Mouse (Mus musculus) cerebellum, adult (tissue): ENCODE results near the gene Pcdh9.
A peak's percentile ranks its signal among the peaks of the same experiment; 100 is the strongest.

Source experiments
- ATAC-seq: cut with Nextera tagmentation; 2 replicates; pipeline ENCODE4 v1.9.2; 2017; ENCODE audit warnings: mild to moderate bottlenecking, moderate library complexity, mixed read lengths; ENCODE audit not compliant: insufficient number of reproducible peaks, low FRiP score, low TSS enrichment

The Pcdh9 gene

DNA sequence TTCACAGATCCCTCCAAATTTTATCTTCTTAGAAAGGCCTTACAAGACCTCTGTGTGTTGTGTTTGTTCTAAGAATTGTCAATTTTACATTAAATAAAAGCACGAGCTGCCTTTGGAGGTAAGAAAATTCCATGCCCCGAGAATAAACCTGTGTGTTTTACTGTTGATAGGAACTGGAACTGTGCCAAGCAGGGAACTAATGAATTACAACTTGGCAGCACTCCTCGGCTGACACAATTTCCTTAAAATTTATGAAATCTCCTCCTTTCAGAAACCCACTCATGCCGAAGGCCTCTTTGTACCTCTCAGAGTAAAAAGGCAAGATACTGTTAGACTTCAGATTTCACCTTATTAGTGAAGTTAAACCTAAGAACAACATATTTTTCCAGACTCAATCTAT lies 72.9 kb downstream of the Pcdh9 start:
- ATAC-seq, result no peak

GRCm38 (mm10) chr14:93794530-93794929 lies 95.9 kb downstream of the Pcdh9 start:
- peak; percentile 93 for ATAC-seq

GRCm38 (mm10) chr14:93786234-93786633 lies 104.2 kb downstream of the Pcdh9 start:
- peak; percentile 68; the same call in 1 of the 2 replicates for ATAC-seq

DNA sequence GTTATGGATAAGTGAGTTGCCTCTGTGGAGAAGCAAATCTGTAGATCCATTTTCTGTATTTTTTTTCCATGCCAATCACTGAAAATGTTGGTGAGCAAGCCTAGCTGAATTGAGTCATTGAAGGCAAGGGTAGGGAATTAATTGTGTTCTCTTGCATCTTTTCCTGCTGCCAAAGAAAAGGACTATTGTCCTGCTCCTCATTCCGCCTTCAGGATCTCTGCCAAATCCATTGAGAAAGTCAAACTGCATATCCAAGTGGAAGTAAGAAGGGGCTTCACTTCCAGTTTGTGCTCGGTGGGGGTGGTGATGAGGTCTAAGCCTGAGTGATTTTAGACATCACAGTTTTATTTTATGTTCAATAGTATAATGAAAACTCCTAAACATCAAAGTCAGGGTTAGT lies 105.4 kb downstream of the Pcdh9 start:
- no peak for ATAC-seq

- ATAC-seq, result no peak
Observed at GRCm38 (mm10) chr14:93762855-93763254, 127.6 kb downstream of the Pcdh9 start.

DNA sequence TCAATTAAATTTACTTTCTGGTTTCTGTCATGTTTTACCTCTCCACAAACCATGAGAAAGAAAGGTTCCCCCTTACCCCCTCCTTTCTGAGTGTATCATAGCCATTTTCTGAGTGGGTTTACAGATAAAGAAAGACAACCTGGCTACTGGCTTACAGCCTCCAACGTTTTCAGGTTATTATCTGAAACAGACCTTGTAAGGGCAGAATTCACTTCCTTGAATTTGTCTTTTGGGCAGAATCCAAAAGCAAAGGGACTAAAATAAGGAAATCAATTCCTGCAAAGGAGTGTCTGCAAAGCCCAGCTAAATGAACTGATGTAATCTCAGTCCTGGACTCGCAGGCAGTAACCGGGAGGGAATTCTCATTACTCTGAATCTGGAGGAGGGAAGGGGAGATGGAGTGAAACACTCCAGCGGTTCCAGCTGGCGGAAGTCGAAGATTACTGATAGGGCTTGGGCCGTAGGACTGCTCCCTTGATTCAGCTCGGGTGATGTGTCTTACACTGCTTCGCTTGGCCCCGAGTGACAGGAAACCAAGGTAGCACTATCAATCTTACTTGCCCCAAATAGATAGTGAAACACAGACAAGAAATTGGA lies 156.3 kb downstream of the Pcdh9 start:
- no peak for ATAC-seq

DNA sequence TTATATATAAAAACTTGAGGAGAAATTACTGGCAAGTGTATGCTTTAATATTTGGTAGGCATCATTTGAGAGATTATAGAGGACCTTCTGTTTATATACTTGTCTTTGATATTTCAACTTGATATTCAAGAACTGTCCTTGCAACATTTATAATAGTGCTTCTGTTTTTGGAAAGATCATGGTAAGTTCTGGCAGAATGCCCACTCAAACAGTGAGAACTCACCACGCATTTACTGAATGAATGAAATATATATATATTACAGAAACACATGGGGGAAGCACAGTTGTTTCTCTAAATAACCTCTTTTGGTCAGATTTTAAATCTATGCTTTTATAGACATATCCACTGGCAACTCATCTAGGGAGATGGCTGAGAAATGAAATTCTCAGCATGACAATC lies 164.7 kb downstream of the Pcdh9 start:
- ATAC-seq, result no peak

- ATAC-seq, result no peak
Observed at GRCm38 (mm10) chr14:93719208-93719607, 171.3 kb downstream of the Pcdh9 start.

DNA sequence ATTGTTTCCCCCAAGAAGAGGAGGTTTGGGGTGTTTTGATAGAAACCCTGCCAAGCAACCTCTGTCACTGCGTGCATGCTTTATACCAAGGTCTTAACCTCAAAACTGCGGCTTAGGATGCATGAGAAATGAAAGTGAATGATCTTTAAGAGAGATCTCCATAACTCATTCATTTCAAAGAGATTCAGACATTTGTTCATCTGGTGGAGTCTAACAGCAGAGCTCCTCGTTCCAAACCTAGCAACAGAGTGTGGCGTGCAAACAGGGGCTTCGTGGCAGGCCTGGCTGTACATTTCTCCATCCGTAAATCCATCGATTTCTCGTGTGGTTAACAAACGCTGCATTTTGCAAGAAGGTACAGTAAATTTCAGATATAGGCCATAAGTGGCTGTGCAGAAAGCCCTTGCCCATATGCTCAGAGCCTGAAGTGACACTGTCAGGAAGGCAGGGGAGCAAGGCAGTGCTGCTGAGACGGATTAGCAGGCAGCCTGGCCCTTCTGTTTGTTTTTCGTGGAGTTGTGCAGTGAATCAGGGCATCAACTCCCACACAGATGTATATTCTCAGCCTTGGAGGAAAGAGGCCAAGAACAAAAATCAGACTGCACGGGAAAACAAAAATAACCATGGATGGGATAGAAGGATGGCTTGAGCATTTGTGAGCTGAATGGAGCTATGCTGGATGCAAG lies 177.1 kb downstream of the Pcdh9 start:
- ATAC-seq, result peak; percentile 93

GRCm38 (mm10) chr14:93708651-93709050 lies 181.8 kb downstream of the Pcdh9 start:
- ATAC-seq, result no peak

- ATAC-seq, result peak; percentile 78
Observed at GRCm38 (mm10) chr14:93701385-93702101, 188.9 kb downstream of the Pcdh9 start.

DNA sequence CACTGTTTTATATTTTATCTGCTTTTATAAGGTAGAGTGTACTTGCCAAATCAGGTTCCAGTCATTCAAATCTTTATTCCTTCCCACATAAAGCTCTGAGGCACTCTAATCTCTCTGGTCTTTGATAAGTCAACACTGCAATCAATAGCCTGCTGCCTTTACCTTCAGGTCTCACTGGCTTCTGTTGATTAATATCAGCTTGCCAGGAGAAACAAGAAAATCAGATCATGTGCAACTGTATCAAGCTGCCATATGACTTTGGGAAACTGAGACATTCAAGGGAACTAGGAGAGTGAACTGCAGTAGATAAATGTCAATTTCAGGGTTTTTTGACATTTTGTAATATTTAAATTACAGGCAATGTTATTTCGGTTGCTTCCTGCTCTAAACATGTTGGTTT lies 189.6 kb downstream of the Pcdh9 start:
- ATAC-seq, result no peak

DNA sequence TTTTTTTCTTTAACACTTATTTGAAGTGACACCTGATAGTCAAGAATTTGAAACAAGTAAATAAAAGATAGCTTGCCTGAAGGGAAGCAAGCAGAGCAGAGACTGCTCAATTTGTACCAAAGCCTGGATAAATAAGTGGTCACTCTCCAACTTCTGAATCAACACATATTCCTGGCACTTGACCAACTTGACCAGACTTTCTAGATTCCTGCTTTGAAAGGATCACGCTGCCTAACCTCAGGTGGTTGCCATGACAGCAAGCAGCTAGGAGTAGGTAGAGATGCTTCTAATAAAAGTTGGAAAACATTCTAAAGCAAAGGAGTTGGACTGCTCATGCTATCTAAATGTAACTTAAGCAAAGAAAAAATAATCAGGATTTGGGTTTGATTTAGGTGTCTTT lies 205.8 kb downstream of the Pcdh9 start:
- ATAC-seq, result no peak

DNA sequence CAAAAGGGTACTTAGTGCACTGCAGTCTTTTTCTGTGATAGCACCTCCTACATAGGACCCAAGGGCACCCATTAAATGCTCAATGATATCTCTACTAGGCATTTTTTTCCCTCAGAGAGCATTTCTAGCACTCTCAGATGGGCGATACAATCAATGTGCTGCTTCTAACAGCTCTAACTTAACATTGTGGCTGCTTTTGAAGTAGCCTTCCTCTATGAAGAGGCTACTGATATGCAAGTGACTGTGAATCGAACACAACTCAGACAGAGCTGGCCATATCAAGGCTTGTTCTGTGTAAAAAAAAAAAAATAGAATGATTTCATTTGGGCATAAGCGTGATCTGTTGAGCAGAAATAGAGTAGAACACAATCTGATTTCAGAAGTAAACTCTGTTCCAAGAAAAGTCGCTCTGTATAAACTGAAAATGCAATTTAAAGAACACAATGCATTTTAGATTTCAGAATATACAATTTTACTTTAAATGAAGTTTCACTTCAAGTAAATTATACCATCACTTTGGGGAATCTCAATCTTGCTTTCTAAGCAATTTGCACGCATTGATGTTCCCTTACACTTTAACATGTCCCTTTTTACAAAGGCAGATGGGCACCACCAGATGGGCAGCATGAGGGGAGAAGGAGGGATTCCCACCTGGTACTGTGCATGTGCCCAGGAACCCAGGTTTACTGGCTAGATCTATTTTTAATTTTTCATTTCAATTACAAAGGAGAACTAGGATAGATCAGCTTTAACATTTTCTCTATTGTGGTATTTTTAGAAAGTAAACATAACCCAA lies 215.0 kb downstream of the Pcdh9 start:
- peak; percentile 95 for ATAC-seq

GRCm38 (mm10) chr14:93653986-93654757 lies 236.3 kb downstream of the Pcdh9 start:
- ATAC-seq, result no peak

GRCm38 (mm10) chr14:93627241-93627640 lies 263.2 kb downstream of the Pcdh9 start:
- ATAC-seq, result no peak

GRCm38 (mm10) chr14:93624144-93624543 lies 266.3 kb downstream of the Pcdh9 start:
- ATAC-seq, result no peak

DNA sequence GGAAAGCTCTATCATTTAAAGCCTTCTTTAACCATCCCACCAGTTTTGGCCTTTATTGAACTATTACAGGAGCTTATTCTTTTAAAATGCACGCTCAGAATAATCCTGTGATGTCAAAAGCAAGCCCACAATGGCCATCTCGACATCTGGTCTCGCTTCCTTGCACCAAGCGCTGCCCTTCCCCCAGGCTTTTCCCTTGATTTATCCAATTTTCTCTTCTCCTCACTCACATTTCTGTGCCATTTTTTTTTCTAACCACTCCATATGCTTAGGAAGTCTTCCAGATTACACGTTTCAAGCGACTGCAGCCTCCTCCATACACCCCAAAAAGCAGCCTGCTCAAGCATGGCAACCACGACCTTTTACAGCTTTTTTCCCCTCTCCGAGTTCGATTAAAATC lies 269.3 kb downstream of the Pcdh9 start:
- ATAC-seq, result peak; percentile 90

- no peak for ATAC-seq
Observed at GRCm38 (mm10) chr14:93607546-93607945, 282.9 kb downstream of the Pcdh9 start.

GRCm38 (mm10) chr14:93599997-93600396 lies 290.5 kb downstream of the Pcdh9 start:
- peak; percentile 69 for ATAC-seq
